Mouse (Mus musculus) megakaryocyte, embryonic 14.5 days (primary cell): ENCODE data around the gene Plcb4.

ENCODE experiments used
- FLI1 ChIP-seq: IDR thresholded peaks from 2 replicates; pipeline ENCODE4 v1.6.1; 2012; ENCODE audit warnings: low read length, inconsistent platforms, mixed read lengths
- GATA1 ChIP-seq: IDR thresholded peaks from 3 replicates; pipeline ENCODE4 v1.6.1; 2012; ENCODE audit warnings: mixed read lengths, low read length, inconsistent platforms, borderline replicate concordance

- no peak for TF ChIP-seq GATA1
- TF ChIP-seq FLI1 = no peak
Observed at GRCm38 (mm10) chr2:135731591-135731990, 72.8 kb downstream of the Plcb4 start.
